ENCODE assay signal across 20 mouse cellular contexts in the genomic region with DNA sequence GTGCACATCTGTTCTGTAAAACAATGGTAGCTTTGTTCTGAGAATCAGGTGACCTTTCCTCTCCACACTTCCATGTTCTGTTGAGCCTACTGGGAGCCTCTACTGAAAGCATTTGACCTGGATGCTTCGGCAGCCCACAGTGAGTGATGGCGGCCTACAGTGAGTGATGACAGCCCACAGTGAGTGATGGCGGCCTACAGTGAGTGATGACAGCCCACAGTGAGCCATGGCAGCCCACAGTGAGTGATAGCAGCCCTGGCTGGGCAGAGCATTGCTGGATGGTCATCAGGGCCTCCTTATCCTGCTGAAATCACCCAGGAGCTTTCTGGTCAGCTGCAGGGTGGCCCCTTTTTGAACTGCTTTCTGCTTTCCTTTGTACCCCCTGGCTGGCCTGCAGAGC.
"Had no signal": no experiment of that assay in that cellular context is flagged by ENCODE, and none has a peak within 500 bp of the region (broad histone marks: within the 10 kb centered on the region; RNA-seq: fewer than 3 reads in every experiment).

No protein-coding gene starts in this region.

- H3K4me2 ChIP-seq: limb, embryonic 12.5 days; limb, embryonic 15.5 days; liver, embryonic 11.5 days; lung, embryonic 14.5 days; midbrain, embryonic 12.5 days; midbrain, embryonic 15.5 days; neural tube, embryonic 12.5 days; neural tube, embryonic 15.5 days; stomach, embryonic 15.5 days had no signal

- ATAC-seq: liver, postnatal 0 days; lung, postnatal 0 days; midbrain, embryonic 15.5 days had no signal

- H3K27ac ChIP-seq: limb, embryonic 12.5 days; limb, embryonic 15.5 days; liver, embryonic 14.5 days; macrophage; midbrain, embryonic 12.5 days; midbrain, embryonic 15.5 days; neural tube, embryonic 12.5 days; neural tube, embryonic 15.5 days; stomach, embryonic 15.5 days had no signal

- DNase-seq: kidney, postnatal 14 days; kidney, postnatal 4 days; left cerebral cortex, postnatal 4 days; liver, postnatal 0 days; lung, embryonic 14.5 days; retina, postnatal 1 day; right cerebral cortex, postnatal 25 days; spleen, adult 18-20 months; thymus, postnatal 25 days had no signal

- H3K9me3 ChIP-seq: limb, embryonic 12.5 days; limb, embryonic 15.5 days; midbrain, embryonic 12.5 days; midbrain, embryonic 15.5 days; neural tube, embryonic 12.5 days; neural tube, embryonic 15.5 days; stomach, embryonic 15.5 days had no signal

- H3K4me3 ChIP-seq: limb, embryonic 12.5 days; limb, embryonic 15.5 days; midbrain, embryonic 12.5 days; midbrain, embryonic 15.5 days; neural tube, embryonic 12.5 days; neural tube, embryonic 15.5 days; stomach, embryonic 15.5 days had no signal

- H3K36me3 ChIP-seq: limb, embryonic 12.5 days; limb, embryonic 15.5 days; midbrain, embryonic 12.5 days; midbrain, embryonic 15.5 days; stomach, embryonic 15.5 days had no signal

- H3K9ac ChIP-seq: limb, embryonic 12.5 days; limb, embryonic 15.5 days; liver, embryonic 14.5 days; liver, postnatal 0 days; lung, embryonic 14.5 days; midbrain, embryonic 12.5 days; midbrain, embryonic 15.5 days; neural tube, embryonic 12.5 days; neural tube, embryonic 15.5 days; stomach, embryonic 15.5 days had no signal

- H3K4me1 ChIP-seq: limb, embryonic 12.5 days; limb, embryonic 15.5 days; midbrain, embryonic 12.5 days; midbrain, embryonic 15.5 days; neural tube, embryonic 12.5 days; neural tube, embryonic 15.5 days; stomach, embryonic 15.5 days had no signal

- H3K27me3 ChIP-seq: limb, embryonic 12.5 days; limb, embryonic 15.5 days; midbrain, embryonic 12.5 days; midbrain, embryonic 15.5 days; neural tube, embryonic 12.5 days; neural tube, embryonic 15.5 days; stomach, embryonic 15.5 days had no signal
